Mouse (Mus musculus) liver, postnatal 0 days (tissue): ENCODE data around the gene Nckap1l.

Experiments
- CTCF ChIP-seq: sonication (generic); IDR thresholded peaks from 2 replicates; pipeline ENCODE4 v1.5.1; 2016; ENCODE audit warnings: antibody characterized with exemption, low read depth
- EP300 ChIP-seq: IDR thresholded peaks from 2 replicates; pipeline ENCODE4 v1.6.1; 2016; ENCODE audit warnings: antibody characterized with exemption, low read depth, mild to moderate bottlenecking

DNA sequence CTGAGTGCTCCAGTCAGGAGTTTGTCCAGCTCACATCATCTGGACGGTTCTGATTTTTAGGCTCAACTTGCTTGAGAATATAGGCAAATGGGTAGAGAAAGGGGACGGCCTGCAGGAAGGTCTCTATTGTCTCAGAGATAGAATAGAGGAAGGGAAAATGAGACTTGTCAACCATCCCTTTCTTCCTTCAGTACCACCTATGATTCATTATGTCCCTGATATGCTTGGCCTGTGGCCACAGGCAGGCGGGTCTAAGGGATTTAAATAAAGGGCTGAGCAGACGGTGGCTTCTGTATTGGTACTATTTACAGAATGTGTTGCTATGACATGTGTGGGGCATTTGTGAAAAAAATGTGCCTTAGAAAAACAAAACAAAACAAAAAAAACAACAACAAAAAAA is 34.7 kb downstream of the Nckap1l start:
- TF ChIP-seq CTCF (no peak), EP300 (no peak)
